Mouse (Mus musculus) ovary, adult 10 weeks (tissue): ENCODE measurements around the gene Ankib1. TPM values are rescaled to one million over a fixed set of nuclear protein-coding genes. Genes with fewer than 3 reads are reported as not detected.

Experiments
- polyA plus RNA-seq: library from polyadenylated mRNA; stranded (reverse); fragments of 350-450 nt; fragmentation: Illumina TruSeq; extraction: RNeasy Lipid Tissue Mini Kit (QIAGEN cat#74804); gene quantifications from one replicate; pipeline ENCODE4 v1.2.3, GENCODE M21; 2014

Gene Ankib1
- polyA plus RNA-seq = 71.0 TPM

GRCm38 (mm10) chr5:3802433-3803291 lies at the start of gene Ankib1, which contains the start of gene Krit1:
Gene Ankib1 (minus strand): TSS chr5:3802925.
Gene Krit1 (plus strand): TSS chr5:3803184.

DNA sequence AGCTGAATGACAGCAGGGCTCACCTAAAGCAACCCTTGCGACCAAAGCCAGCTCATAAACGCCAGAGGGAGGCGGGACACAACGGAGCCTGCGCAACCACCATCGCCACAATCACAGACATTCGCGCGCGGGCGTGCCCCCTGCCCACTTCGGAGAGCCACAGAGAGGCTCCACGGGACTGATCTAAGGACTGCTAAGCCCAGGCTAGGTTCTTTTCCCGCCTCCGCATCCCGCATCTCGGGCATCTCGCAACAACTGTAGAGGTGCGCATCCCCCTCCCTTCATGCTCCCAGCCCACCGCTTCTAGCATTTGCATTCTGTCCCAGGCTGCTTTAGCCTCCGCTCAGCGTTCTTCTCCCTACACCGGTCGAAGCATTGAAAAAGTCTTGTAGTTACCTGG lies 42.3 kb upstream of the Ankib1 start, which contains the start of gene Lrrd1:
TSS of gene Lrrd1 (plus strand) at position 148 of the 400 bp plus-strand sequence.

DNA sequence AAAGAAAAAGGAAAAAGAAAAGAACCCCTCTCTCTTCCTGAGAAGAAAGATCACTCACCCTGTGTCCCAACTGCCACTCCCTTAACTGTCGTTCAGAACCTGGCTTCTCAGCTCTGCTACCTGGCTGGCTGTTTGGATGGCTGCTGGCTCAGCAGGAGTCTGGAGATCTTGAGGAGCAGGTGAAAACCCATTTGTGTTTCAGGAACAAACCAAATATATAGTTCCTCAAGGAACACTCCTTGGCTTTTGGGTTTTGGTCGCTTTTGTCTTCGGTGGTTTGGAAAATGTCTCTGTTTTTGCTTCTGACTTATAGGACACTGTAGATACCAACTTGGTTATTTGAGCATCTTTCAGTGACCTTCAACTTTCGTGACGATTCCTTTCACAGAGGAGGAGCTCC lies 145.6 kb downstream of the Ankib1 start, which contains the start of gene Gatad1:
TSS of gene Gatad1 (minus strand) at position 101 of the 400 bp plus-strand sequence.

DNA sequence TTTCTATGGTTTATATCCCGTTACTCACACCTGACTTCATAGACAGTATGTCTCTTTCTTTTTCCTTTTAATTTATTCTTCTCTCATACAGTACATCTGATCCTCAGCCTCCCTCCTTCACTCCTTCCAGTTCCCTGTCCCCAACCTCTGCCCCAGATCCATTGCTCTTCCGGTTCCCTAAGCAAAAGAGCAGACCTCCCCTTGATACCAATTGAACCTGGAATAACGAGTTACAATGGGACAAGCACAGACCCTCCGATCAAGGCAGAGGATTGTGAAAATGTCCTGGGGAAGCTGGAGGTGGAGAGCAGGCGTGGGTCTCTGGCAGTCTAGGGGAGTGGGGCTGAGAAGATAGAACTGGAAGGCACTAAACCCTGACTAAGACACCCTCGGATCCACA lies 151.8 kb downstream of the Ankib1 start, which contains the start of gene Tmbim7:
TSS of gene Tmbim7 (plus strand) at position 301 of the 400 bp plus-strand sequence.

Other genes starting within 250 kb of the Ankib1 start
- gene 1700109H08Rik, start 231.4 kb downstream of the Ankib1 start, polyA plus RNA-seq = 3.8 TPM
- gene Pex1, start 206.9 kb downstream of the Ankib1 start, polyA plus RNA-seq = 22.1 TPM
- gene Rbm48, start 206.3 kb downstream of the Ankib1 start, polyA plus RNA-seq = 27.1 TPM
- gene Tmbim7, start 151.7 kb downstream of the Ankib1 start, polyA plus RNA-seq = not detected
- 170 TPM for gene Gatad1, start 145.7 kb downstream of the Ankib1 start, polyA plus RNA-seq
- 92.3 TPM for gene Krit1, start 259 bp upstream of the Ankib1 start, polyA plus RNA-seq
- gene Lrrd1, start 42.2 kb upstream of the Ankib1 start, polyA plus RNA-seq = not detected
- gene Mterf1a, start 91.0 kb upstream of the Ankib1 start, polyA plus RNA-seq = 16.4 TPM
- 68.9 TPM for gene Akap9, start 125.1 kb upstream of the Ankib1 start, polyA plus RNA-seq